Mouse (Mus musculus) lung, embryonic 15.5 days (tissue): ENCODE measurements at regions not wholly inside any gene's neighbourhood (a gene's known extent, or its start where the extent isn't known, plus 50 kb on each side); places are given as distances from the start of the nearest gene placed in this dataset.

ENCODE experiments used
- ATAC-seq: fragments of 200-750 bp; cut with Nextera tagmentation; 2 replicates; pipeline ENCODE4 v1.8.0; 2017; ENCODE audit warnings: moderate number of reproducible peaks, borderline replicate concordance; ENCODE audit not compliant: low FRiP score, low TSS enrichment; ENCODE audit errors: extremely low read depth
- H3K27ac ChIP-seq: fragments of 300-500 bp; sonication (generic); 2 replicates; pipeline ENCODE4 v1.5.1; 2015; ENCODE audit warnings: moderate library complexity, mild to moderate bottlenecking, inconsistent platforms
- H3K27me3 ChIP-seq: fragments of 300-500 bp; sonication (generic); 2 replicates; pipeline ENCODE4 v1.6.1; 2015; ENCODE audit warnings: inconsistent platforms
- H3K36me3 ChIP-seq: fragments of 300-500 bp; sonication (generic); 2 replicates; pipeline ENCODE4 v1.6.1; 2015; ENCODE audit warnings: inconsistent platforms
- H3K4me1 ChIP-seq: fragments of 300-500 bp; sonication (generic); 2 replicates; pipeline ENCODE4 v1.6.1; 2015; ENCODE audit warnings: inconsistent platforms
- H3K4me2 ChIP-seq: fragments of 300-500 bp; sonication (generic); 2 replicates; pipeline ENCODE4 v1.6.1; 2015; ENCODE audit warnings: inconsistent platforms, mild to moderate bottlenecking, moderate library complexity
- H3K4me3 ChIP-seq: fragments of 300-500 bp; sonication (generic); 2 replicates; pipeline ENCODE4 v1.5.1; 2015; ENCODE audit warnings: mild to moderate bottlenecking, inconsistent platforms
- H3K9ac ChIP-seq: fragments of 300-500 bp; sonication (generic); 2 replicates; pipeline ENCODE4 v1.6.1; 2015; ENCODE audit warnings: inconsistent platforms
- H3K9me3 ChIP-seq: fragments of 300-500 bp; sonication (generic); 2 replicates; pipeline ENCODE4 v1.6.1; 2016; ENCODE audit warnings: inconsistent platforms
- WGBS: fragments of 180-500 bp; shearing (Covaris S2); methylation state at CpG from one replicate; pipeline ENCODE4 v1.1.7; 2015; 5-methylcytosine and 5-hydroxymethylcytosine counted together

- Histone ChIP-seq H3K4me2 (no peak overlapping the region), H3K27ac (peak overlapping the region; percentile 42; the same call in 1 of the 2 replicates)
- 63% methylated on average over 6 of the region's 6 CpGs for WGBS
Measured at GRCm38 (mm10) chr4:53318181-53318580, 122.0 kb upstream of the Slc44a1 start.

DNA sequence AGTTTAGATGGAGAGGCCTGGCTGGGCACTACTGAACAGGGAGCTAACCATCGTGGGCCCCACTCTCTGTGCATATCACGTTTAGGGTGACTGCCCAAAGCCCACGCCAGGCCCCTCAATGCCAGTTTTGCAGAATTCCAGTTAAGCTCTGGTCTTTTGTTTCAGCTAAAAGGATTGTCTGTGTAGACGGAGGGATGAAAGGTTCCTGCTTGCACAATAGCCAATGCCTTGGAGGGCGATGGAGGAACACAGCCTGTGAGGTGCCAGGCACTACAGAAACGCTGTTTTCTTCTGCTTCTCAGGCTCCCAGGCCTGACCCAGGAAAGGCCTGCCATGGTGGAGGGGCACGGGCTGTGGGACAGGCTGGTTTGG is 122.8 kb upstream of the Slc44a1 start:
- peaks cover 49% of the 10 kb centered on the region for H3K4me1 ChIP-seq
- ATAC-seq = no peak
- H3K4me3 ChIP-seq = no peak overlapping the region
- no peak overlapping the region for H3K9ac ChIP-seq
- no peaks in the 10 kb centered on the region for H3K36me3 ChIP-seq
- peak overlapping the region; percentile 91; the same call in 1 of the 2 replicates for H3K27ac ChIP-seq
- H3K27me3 ChIP-seq = no peaks in the 10 kb centered on the region
- no peaks in the 10 kb centered on the region for H3K9me3 ChIP-seq
- WGBS = 64% methylated on average over 7 of the region's 7 CpGs
- no peak overlapping the region for H3K4me2 ChIP-seq

More at GRCm38 (mm10) chr4:53318181-53318580, 122.0 kb upstream of the Slc44a1 start:
- no peak overlapping the region for H3K9ac ChIP-seq
- no peak overlapping the region for H3K4me3 ChIP-seq
- H3K36me3 ChIP-seq = no peaks in the 10 kb centered on the region
- no peak for ATAC-seq
- peaks cover 49% of the 10 kb centered on the region for H3K4me1 ChIP-seq
- H3K27me3 ChIP-seq = no peaks in the 10 kb centered on the region
- H3K9me3 ChIP-seq = no peaks in the 10 kb centered on the region

- H3K4me3 ChIP-seq = no peak overlapping the region
- H3K27me3 ChIP-seq = no peaks in the 10 kb centered on the region
- peak; percentile 32 for ATAC-seq
- no peaks in the 10 kb centered on the region for H3K9me3 ChIP-seq
- WGBS = 53% methylated on average over 14 of the region's 14 CpGs
- no peak overlapping the region for H3K4me2 ChIP-seq
- no peak overlapping the region for H3K9ac ChIP-seq
- H3K27ac ChIP-seq = peak overlapping the region; percentile 91
- H3K4me1 ChIP-seq = peaks cover 49% of the 10 kb centered on the region
- no peaks in the 10 kb centered on the region for H3K36me3 ChIP-seq
Measured at GRCm38 (mm10) chr4:53316796-53317452, 123.3 kb upstream of the Slc44a1 start.

- Histone ChIP-seq H3K4me1 (peaks cover 49% of the 10 kb centered on the region), H3K4me3 (no peak overlapping the region), H3K27ac (peak overlapping the region; percentile 91), H3K9me3 (no peaks in the 10 kb centered on the region), H3K4me2 (peak overlapping the region; percentile 31), H3K36me3 (no peaks in the 10 kb centered on the region), H3K9ac (no peak overlapping the region), H3K27me3 (no peaks in the 10 kb centered on the region)
- WGBS = 17% methylated on average over 13 of the region's 13 CpGs
- peak; percentile 50 for ATAC-seq
Measured at GRCm38 (mm10) chr4:53315876-53316762, 124.1 kb upstream of the Slc44a1 start.

- peak overlapping the region; percentile 31; the same call in 1 of the 2 replicates for H3K4me2 ChIP-seq
- peak; percentile 75 for ATAC-seq
Measured at GRCm38 (mm10) chr4:53315121-53315875, 124.9 kb upstream of the Slc44a1 start.

GRCm38 (mm10) chr4:53314076-53314475 is 126.1 kb upstream of the Slc44a1 start:
- no peak overlapping the region for H3K9ac ChIP-seq
- 74% methylated on average over 8 of the region's 8 CpGs for WGBS
- H3K36me3 ChIP-seq = no peaks in the 10 kb centered on the region
- H3K27me3 ChIP-seq = no peaks in the 10 kb centered on the region
- peaks cover 49% of the 10 kb centered on the region for H3K4me1 ChIP-seq
- H3K4me2 ChIP-seq = no peak overlapping the region
- ATAC-seq = no peak
- no peak overlapping the region for H3K27ac ChIP-seq
- no peak overlapping the region for H3K4me3 ChIP-seq
- H3K9me3 ChIP-seq = no peaks in the 10 kb centered on the region

More at GRCm38 (mm10) chr4:53315121-53315875, 124.9 kb upstream of the Slc44a1 start:
- H3K27me3 ChIP-seq = no peaks in the 10 kb centered on the region
- H3K9me3 ChIP-seq = no peaks in the 10 kb centered on the region
- WGBS = 26% methylated on average over 7 of the region's 7 CpGs
- no peaks in the 10 kb centered on the region for H3K36me3 ChIP-seq
- H3K27ac ChIP-seq = peak overlapping the region; percentile 91
- H3K4me3 ChIP-seq = no peak overlapping the region
- no peak overlapping the region for H3K9ac ChIP-seq
- peaks cover 49% of the 10 kb centered on the region for H3K4me1 ChIP-seq

GRCm38 (mm10) chr4:53307121-53307520 is 133.1 kb upstream of the Slc44a1 start:
- H3K4me3 ChIP-seq = no peak overlapping the region
- H3K9me3 ChIP-seq = no peaks in the 10 kb centered on the region
- H3K9ac ChIP-seq = no peak overlapping the region
- peak; percentile 30; the same call in 1 of the 2 replicates for ATAC-seq
- no peaks in the 10 kb centered on the region for H3K36me3 ChIP-seq
- peaks cover 8% of the 10 kb centered on the region; the same call in 1 of the 2 replicates for H3K4me1 ChIP-seq
- WGBS = 36% methylated on average over 4 of the region's 4 CpGs
- H3K27me3 ChIP-seq = no peaks in the 10 kb centered on the region
- H3K4me2 ChIP-seq = no peak overlapping the region
- no peak overlapping the region; the same call in 1 of the 2 replicates for H3K27ac ChIP-seq

DNA sequence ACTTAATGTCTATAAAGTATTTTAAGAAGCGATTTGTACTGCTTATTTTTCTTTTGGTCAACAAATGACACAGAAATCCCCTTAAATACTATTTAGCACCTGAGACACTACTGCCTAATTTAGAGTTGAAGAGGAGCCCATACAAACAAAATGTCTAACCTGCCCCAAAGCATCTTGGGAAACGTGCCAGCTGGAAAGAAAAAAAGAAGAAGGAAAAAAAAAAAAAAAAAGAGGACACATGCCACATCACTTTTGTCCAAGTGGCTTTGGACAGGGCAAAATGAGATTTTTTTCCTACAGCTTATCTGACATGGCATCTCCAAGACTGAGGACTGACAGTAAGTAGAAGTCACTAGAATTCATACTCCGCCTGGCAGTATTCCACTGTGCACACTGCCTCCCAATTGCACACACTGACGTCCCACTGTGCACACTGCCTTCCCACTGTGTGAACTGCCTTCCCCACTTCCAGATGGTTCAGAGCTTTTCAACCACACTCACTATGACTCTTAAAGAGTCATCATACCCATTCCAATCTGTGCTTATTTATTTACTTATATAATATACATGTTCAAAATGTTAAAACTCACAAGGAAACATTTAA is 135.3 kb upstream of the Slc44a1 start:
- Histone ChIP-seq H3K4me1 (peaks cover 8% of the 10 kb centered on the region; the same call in 1 of the 2 replicates), H3K9ac (no peak overlapping the region), H3K36me3 (no peaks in the 10 kb centered on the region), H3K27me3 (no peaks in the 10 kb centered on the region), H3K9me3 (no peaks in the 10 kb centered on the region), H3K4me3 (no peak overlapping the region), H3K4me2 (no peak overlapping the region), H3K27ac (no peak overlapping the region)
- 77% methylated on average over 4 of the region's 4 CpGs for WGBS
- no peak for ATAC-seq

DNA sequence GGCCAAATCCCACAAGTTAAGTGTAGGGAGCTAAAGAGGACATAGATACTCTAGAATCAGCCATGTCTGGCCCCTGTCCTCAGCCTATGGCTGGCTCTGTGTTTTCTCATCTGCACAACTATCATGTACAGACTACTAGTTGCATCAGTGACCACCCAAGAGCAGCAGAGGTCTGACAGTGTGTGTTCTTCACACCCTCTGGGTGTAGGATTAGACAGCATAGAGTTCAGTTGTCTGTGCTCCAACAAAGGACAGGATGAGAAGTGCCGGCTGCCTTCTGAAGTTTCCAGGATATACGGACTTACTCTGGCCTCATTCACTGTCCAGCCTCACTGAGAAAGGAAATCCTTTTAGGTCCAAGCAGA is 135.9 kb upstream of the Slc44a1 start:
- H3K36me3 ChIP-seq = no peaks in the 10 kb centered on the region
- H3K27me3 ChIP-seq = no peaks in the 10 kb centered on the region
- no peaks in the 10 kb centered on the region for H3K9me3 ChIP-seq
- no peak overlapping the region for H3K4me2 ChIP-seq
- no peak overlapping the region for H3K4me3 ChIP-seq
- H3K4me1 ChIP-seq = peaks cover 8% of the 10 kb centered on the region; the same call in 1 of the 2 replicates
- no peak for ATAC-seq
- no peak overlapping the region for H3K9ac ChIP-seq
- no peak overlapping the region for H3K27ac ChIP-seq
- WGBS = 49% methylated on average over 2 of the region's 2 CpGs

- Histone ChIP-seq H3K4me2 (no peak overlapping the region), H3K4me1 (peaks cover 8% of the 10 kb centered on the region; the same call in 1 of the 2 replicates), H3K4me3 (no peak overlapping the region), H3K9ac (no peak overlapping the region), H3K27ac (no peak overlapping the region), H3K36me3 (no peaks in the 10 kb centered on the region), H3K27me3 (no peaks in the 10 kb centered on the region), H3K9me3 (no peaks in the 10 kb centered on the region)
- no peak for ATAC-seq
- WGBS = 41% methylated on average over 4 of the region's 4 CpGs
Measured at GRCm38 (mm10) chr4:53303621-53304289, 136.5 kb upstream of the Slc44a1 start.

- no peaks in the 10 kb centered on the region for H3K4me1 ChIP-seq
- H3K4me2 ChIP-seq = no peak overlapping the region
- no peak overlapping the region for H3K4me3 ChIP-seq
- peak; percentile 27; the same call in 1 of the 2 replicates for ATAC-seq
- 0 out of 2 replicates have a peak, but pooled peaks cover 3% of the 10 kb centered on the region for H3K9me3 ChIP-seq
- no peak overlapping the region; the same call in 1 of the 2 replicates for H3K27ac ChIP-seq
- H3K27me3 ChIP-seq = no peaks in the 10 kb centered on the region
- no peak overlapping the region for H3K9ac ChIP-seq
- no peaks in the 10 kb centered on the region for H3K36me3 ChIP-seq
Measured at GRCm38 (mm10) chr4:53297975-53298374, 138.3 kb upstream of the Abca1 start.
